Mouse (Mus musculus) adrenal gland, postnatal 36 days (tissue): ENCODE measurements around the gene Ly86. TPM values are rescaled to one million over a fixed set of nuclear protein-coding genes. Genes with fewer than 3 reads are reported as not detected.
A peak's percentile ranks its signal among the peaks of the same experiment; 100 is the strongest.

Source experiments
- DNase-seq, 2 experiments: peaks; one replicate each; pipeline ENCODE4 v3.0.0; 2021; ENCODE audit warnings: mixed read lengths in 1 of 2
- total RNA-seq, 2 experiments: library from RNA; stranded (reverse); gene quantifications; 2 replicates each; pipeline ENCODE4 v1.2.3; 2021

The Ly86 gene
- total RNA-seq, 2 experiments from 2014 or later: 4.2 to 5.4 TPM

GRCm38 (mm10) chr13:37459957-37460930, 115.2 kb downstream of the Ly86 start:
- peak; percentile 63 for DNase-seq

DNA sequence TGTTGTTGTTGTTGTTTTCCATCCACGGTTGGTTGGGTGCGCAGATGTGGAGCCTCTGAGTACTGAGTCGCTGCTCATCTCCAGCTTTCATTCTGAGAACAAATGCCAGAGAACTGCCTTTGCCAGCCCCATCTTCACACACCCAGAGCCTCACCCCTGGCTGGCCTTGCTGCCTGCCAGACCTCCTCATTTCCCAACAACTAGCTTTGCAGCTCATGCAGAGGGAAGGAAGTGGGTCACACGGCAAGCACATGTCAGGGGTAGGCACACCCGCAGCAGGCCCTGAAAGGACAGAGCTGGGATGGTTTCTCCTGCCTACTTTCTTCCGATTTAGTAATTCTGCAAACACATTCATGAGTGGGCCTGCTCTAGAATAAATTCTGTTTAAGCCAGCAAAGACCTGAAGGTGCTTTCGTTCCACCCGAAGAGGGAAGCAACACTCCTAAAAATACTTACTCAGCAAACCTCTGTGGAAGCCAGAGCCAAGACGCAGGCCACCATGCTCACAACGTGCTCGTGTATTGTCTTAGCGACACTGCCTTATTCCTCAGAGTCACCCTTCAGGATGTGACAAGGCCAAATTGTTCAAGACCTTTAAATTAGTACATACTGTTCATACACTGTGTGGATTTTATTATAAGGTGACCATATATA, 117.2 kb downstream of the Ly86 start:
- DNase-seq: peak; percentile 75 to 87

GRCm38 (mm10) chr13:37465710-37466109, 120.7 kb downstream of the Ly86 start:
- no peak for DNase-seq

GRCm38 (mm10) chr13:37467795-37468194, 122.8 kb downstream of the Ly86 start:
- peak; percentile 77 to 81 for DNase-seq
